Mouse (Mus musculus): ENCODE results near the gene Hist3h2ba. TPM values are rescaled to one million over a fixed set of nuclear protein-coding genes. Genes with fewer than 3 reads are reported as not detected.

Hist3h2ba gene
- polyA plus RNA-seq (2012; rRNA removed; ENCODE audit: low replicate concordance) = 1.5 and 3.2 TPM in 2 replicates

GRCm38 (mm10) chr11:58948542-58949479 lies at the start of gene Hist3h2ba:
Gene Hist3h2ba, plus strand, starts transcription at chr11:58948920.

GRCm38 (mm10) chr11:58903511-58904409 lies 45.0 kb upstream of the Hist3h2ba start, which contains the start of gene Zfp39:
Gene Zfp39, minus strand, starts transcription at chr11:58904225.

GRCm38 (mm10) chr11:58917745-58918366 lies 30.9 kb upstream of the Hist3h2ba start, which contains the start of gene Btnl10:
Gene Btnl10, plus strand, starts transcription at chr11:58917908.

GRCm38 (mm10) chr11:58938322-58939087 lies 10.2 kb upstream of the Hist3h2ba start, which contains the start of gene Rnf187:
Gene Rnf187, minus strand, starts transcription at chr11:58938916.

GRCm38 (mm10) chr11:58954420-58955142 lies 5.9 kb downstream of the Hist3h2ba start, which contains the start of the genes Hist3h2a and Trim17:
Gene Hist3h2a, plus strand, starts transcription at chr11:58954685.
Gene Trim17, plus strand, starts transcription at chr11:58954685.

GRCm38 (mm10) chr11:58978027-58978705 lies 29.4 kb downstream of the Hist3h2ba start, which contains the start of gene Trim11:
Gene Trim11, plus strand, starts transcription at chr11:58978093.

Other genes starting within 250 kb of the Hist3h2ba start
- gene Olfr319, start 249.8 kb upstream of the Hist3h2ba start, polyA plus RNA-seq (2012; rRNA removed; ENCODE audit: low replicate concordance) = not detected in 2 replicates
- gene Olfr318, start 224.9 kb upstream of the Hist3h2ba start, polyA plus RNA-seq (2012; rRNA removed; ENCODE audit: low replicate concordance) = not detected in 2 replicates
- not detected in 2 replicates for gene Olfr317, start 209.7 kb upstream of the Hist3h2ba start, polyA plus RNA-seq (2012; rRNA removed; ENCODE audit: low replicate concordance)
- gene Olfr316, start 196.2 kb upstream of the Hist3h2ba start, polyA plus RNA-seq (2012; rRNA removed; ENCODE audit: low replicate concordance) = not detected in 2 replicates
- not detected in 2 replicates for gene Olfr315, start 175.7 kb upstream of the Hist3h2ba start, polyA plus RNA-seq (2012; rRNA removed; ENCODE audit: low replicate concordance)
- not detected in 2 replicates for gene Olfr314, start 166.0 kb upstream of the Hist3h2ba start, polyA plus RNA-seq (2012; rRNA removed; ENCODE audit: low replicate concordance)
- 0.39 and 2.2 TPM in 2 replicates for gene Fam183b, start 147.0 kb upstream of the Hist3h2ba start, polyA plus RNA-seq (2012; rRNA removed; ENCODE audit: low replicate concordance)
- not detected in 2 replicates for gene Olfr313, start 133.9 kb upstream of the Hist3h2ba start, polyA plus RNA-seq (2012; rRNA removed; ENCODE audit: low replicate concordance)
- gene Olfr312, start 119.7 kb upstream of the Hist3h2ba start, polyA plus RNA-seq (2012; rRNA removed; ENCODE audit: low replicate concordance) = not detected in 2 replicates
- not detected in 2 replicates for gene Olfr311, start 109.7 kb upstream of the Hist3h2ba start, polyA plus RNA-seq (2012; rRNA removed; ENCODE audit: low replicate concordance)
- 0.24 and 0.98 TPM in 2 replicates for gene Gm12258, start 101.8 kb upstream of the Hist3h2ba start, polyA plus RNA-seq (2012; rRNA removed; ENCODE audit: low replicate concordance)
- 0.36 and 0.91 TPM in 2 replicates for gene 2810021J22Rik, start 81.7 kb upstream of the Hist3h2ba start, polyA plus RNA-seq (2012; rRNA removed; ENCODE audit: low replicate concordance)
- 0.06 and 0.07 TPM in 2 replicates for gene Zfp39, start 44.7 kb upstream of the Hist3h2ba start, polyA plus RNA-seq (2012; rRNA removed; ENCODE audit: low replicate concordance)
- not detected in 2 replicates for gene Btnl10, start 31.0 kb upstream of the Hist3h2ba start, polyA plus RNA-seq (2012; rRNA removed; ENCODE audit: low replicate concordance)
- gene Rnf187, start 10.0 kb upstream of the Hist3h2ba start, polyA plus RNA-seq (2012; rRNA removed; ENCODE audit: low replicate concordance) = 171 and 270 TPM in 2 replicates
- 8.0 and 11.6 TPM in 2 replicates for gene Hist3h2a, start 5.8 kb downstream of the Hist3h2ba start, polyA plus RNA-seq (2012; rRNA removed; ENCODE audit: low replicate concordance)
- 0.08 and 0.09 TPM in 2 replicates for gene Trim17, start 5.8 kb downstream of the Hist3h2ba start, polyA plus RNA-seq (2012; rRNA removed; ENCODE audit: low replicate concordance)
- 22.8 and 25.2 TPM in 2 replicates for gene Trim11, start 29.2 kb downstream of the Hist3h2ba start, polyA plus RNA-seq (2012; rRNA removed; ENCODE audit: low replicate concordance)
- 0.83 and 1.4 TPM in 2 replicates for gene Obscn, start 187.5 kb downstream of the Hist3h2ba start, polyA plus RNA-seq (2012; rRNA removed; ENCODE audit: low replicate concordance)
- 8.6 and 9.0 TPM in 2 replicates for gene Iba57, start 214.8 kb downstream of the Hist3h2ba start, polyA plus RNA-seq (2012; rRNA removed; ENCODE audit: low replicate concordance)
- gene Gjc2, start 234.3 kb downstream of the Hist3h2ba start, polyA plus RNA-seq (2012; rRNA removed; ENCODE audit: low replicate concordance) = 6.8 and 8.6 TPM in 2 replicates
- 176 and 182 TPM in 2 replicates for gene Guk1, start 243.3 kb downstream of the Hist3h2ba start, polyA plus RNA-seq (2012; rRNA removed; ENCODE audit: low replicate concordance)